Mouse (Mus musculus) spleen, adult 2 months (tissue): ENCODE data around the gene Sowahc.

Source experiments
- CTCF ChIP-seq: fragments of 200-500 bp; IDR thresholded peaks from 2 replicates; pipeline ENCODE4 v1.5.1; 2011; ENCODE audit warnings: mild to moderate bottlenecking, inconsistent platforms; ENCODE audit not compliant: insufficient read depth, insufficient read length, insufficient replicate concordance; ENCODE audit errors: extremely low read depth
- POLR2A ChIP-seq: fragments of 200-500 bp; IDR thresholded peaks from 2 replicates; pipeline ENCODE4 v1.6.1; 2011; ENCODE audit warnings: low read depth, low read length, inconsistent platforms

GRCm38 (mm10) chr10:59241141-59241541 lies 19.4 kb downstream of the Sowahc start:
- TF ChIP-seq CTCF: no peak
- TF ChIP-seq POLR2A: no peak
